Mouse (Mus musculus): ENCODE results near the gene Cdip1. TPM values are rescaled to one million over a fixed set of nuclear protein-coding genes. Genes with fewer than 3 reads are reported as not detected.
"Not testable (repeated sequence)": the region's sequence is repeated elsewhere in the genome, so short reads cannot be mapped to it uniquely, and the experiment has no call there.

Gene Cdip1
- polyA plus RNA-seq (2011; ENCODE audit: insufficient read length, low read depth, missing spikeins) = 30.3 and 34.1 TPM in 2 replicates

DNA sequence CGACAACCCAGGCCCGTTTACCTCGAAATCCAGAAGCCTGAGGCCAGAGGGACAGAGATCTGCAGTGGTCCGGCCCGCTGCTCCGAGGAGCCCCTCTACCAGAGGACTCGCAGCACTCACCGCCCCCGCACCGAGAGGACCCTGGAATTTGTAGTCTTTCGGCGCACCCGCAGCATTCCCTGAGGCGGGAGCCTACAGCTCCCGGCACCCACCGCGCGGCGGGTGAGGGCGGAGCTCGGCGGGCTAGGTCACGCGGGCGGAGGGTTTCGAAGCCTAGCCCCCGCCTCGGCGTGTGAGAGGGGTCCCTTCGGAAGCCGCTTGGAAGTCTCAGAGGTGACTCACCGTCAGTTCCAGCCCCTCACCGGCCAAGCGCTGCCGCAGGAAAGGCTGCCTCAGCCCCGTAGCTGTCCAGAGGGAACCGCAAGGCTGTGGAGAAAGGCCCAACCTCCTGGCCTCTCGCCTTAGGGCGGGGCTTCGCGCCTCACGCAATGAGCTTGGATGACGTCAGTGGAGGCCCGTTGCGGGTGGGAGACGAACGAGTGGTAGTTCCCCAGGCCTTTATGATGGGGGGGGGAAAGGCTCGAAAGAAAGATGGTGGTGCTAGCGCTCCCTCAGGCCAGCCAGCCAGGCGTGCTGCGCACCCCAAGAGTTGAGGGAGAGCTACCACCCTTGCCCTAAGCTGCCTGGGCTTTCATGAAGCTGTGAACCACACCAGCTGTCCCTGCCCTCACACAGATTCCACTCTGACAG, at the start of gene Cdip1:
Cdip1 (minus strand) TSS at position 483 of the 750 bp plus-strand sequence.
- Histone ChIP-seq H3K27ac (ENCODE audit: insufficient read depth, low read length) (peak within 1 kb of the TSS; percentile 81), H3K4me3 (ENCODE audit: insufficient read depth, low read length) (peak within 1 kb of the TSS; percentile 74), H3K4me1 (ENCODE audit: control insufficient read depth, insufficient read depth, low read length) (peaks cover 12% of the 10 kb centered on the region)
- TF ChIP-seq CTCF (IDR thresholded peaks at IDR 0.05; ENCODE audit: borderline replicate concordance, insufficient read depth, low read length) (no peak), POLR2A (IDR thresholded peaks at IDR 0.05; ENCODE audit: low read depth, low read length) (peak; percentile 77)

DNA sequence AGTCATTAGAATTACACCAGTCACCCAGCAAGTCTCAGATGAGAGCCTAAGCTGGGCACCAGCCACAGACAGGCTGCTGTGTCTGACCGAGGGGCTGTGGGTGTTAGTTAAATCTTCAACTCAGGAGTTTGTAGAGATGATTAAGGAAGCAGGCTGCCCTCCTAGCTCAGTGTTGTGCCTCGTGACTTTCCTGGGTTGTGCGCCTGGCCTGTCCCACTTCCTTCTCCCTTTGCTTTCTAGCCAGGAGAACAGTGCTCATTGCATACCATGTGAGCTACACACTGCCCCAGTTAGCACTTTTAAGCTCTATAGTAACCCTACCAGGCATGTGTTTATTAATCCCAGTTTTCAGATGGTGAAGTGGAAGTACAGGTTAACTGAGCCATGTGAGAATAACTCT, 49.5 kb upstream of the Cdip1 start:
- Histone ChIP-seq H3K4me3 (ENCODE audit: insufficient read depth, low read length) (no peak overlapping the region), H3K27ac (ENCODE audit: insufficient read depth, low read length) (no peak overlapping the region), H3K4me1 (ENCODE audit: control insufficient read depth, insufficient read depth, low read length) (no peaks in the 10 kb centered on the region)
- no peak for TF ChIP-seq POLR2A (IDR thresholded peaks at IDR 0.05; ENCODE audit: low read depth, low read length)
- TF ChIP-seq CTCF (IDR thresholded peaks at IDR 0.05; ENCODE audit: borderline replicate concordance, insufficient read depth, low read length) = no peak

DNA sequence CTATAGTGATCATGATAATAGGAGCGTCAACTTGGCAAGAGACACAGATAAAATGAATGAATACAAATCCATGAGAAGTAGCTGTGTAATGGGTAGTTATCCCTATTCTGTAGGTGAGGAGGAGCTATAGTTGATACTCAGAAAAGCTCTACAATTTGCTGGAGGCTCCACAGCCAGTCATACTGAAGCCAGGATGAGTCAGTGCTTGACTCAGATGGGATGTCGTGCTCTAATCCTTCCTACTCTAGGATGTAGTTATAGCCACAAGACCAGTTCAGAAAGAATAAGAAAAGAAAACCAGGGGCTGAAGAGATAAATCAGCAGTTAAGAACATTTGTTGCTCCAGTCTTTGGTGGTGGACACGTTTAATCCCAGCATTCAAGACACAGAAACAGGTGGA, 47.5 kb upstream of the Cdip1 start:
- H3K27ac ChIP-seq (ENCODE audit: insufficient read depth, low read length) = no peak overlapping the region
- H3K4me3 ChIP-seq (ENCODE audit: insufficient read depth, low read length) = no peak overlapping the region
- no peak for TF ChIP-seq POLR2A (IDR thresholded peaks at IDR 0.05; ENCODE audit: low read depth, low read length)
- TF ChIP-seq CTCF (IDR thresholded peaks at IDR 0.05; ENCODE audit: borderline replicate concordance, insufficient read depth, low read length) = no peak
- H3K4me1 ChIP-seq (ENCODE audit: control insufficient read depth, insufficient read depth, low read length) = no peaks in the 10 kb centered on the region

DNA sequence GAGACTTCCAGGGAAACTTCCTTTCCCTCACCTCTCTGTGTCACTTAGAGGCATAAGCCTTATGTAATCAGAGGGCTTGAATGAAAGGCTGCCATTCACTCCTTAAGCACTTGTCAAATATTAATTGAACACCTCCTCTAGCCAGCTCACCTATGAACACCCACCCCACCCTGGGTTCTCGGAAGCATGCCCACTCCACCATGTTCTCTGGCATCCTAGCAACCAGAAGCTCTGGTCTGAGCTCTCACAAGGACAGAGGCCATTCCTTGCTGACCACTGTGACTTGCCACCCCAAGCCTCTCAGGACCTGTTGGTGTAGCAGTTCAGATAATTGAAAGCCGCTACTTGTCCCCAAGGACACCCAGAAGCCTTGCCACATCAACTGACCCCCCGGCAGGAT, 45.1 kb upstream of the Cdip1 start, which contains the start of gene 4930562C15Rik:
4930562C15Rik (plus strand) TSS at position 226 of the 400 bp plus-strand sequence.
- Histone ChIP-seq H3K4me1 (ENCODE audit: control insufficient read depth, insufficient read depth, low read length) (no peaks in the 10 kb centered on the region), H3K4me3 (ENCODE audit: insufficient read depth, low read length) (no peak within 1 kb of the TSS), H3K27ac (ENCODE audit: insufficient read depth, low read length) (peak within 1 kb of the TSS; percentile 34; the same call in 1 of the 2 replicates)
- no peak for TF ChIP-seq CTCF (IDR thresholded peaks at IDR 0.05; ENCODE audit: borderline replicate concordance, insufficient read depth, low read length)
- TF ChIP-seq POLR2A (IDR thresholded peaks at IDR 0.05; ENCODE audit: low read depth, low read length) = no peak

DNA sequence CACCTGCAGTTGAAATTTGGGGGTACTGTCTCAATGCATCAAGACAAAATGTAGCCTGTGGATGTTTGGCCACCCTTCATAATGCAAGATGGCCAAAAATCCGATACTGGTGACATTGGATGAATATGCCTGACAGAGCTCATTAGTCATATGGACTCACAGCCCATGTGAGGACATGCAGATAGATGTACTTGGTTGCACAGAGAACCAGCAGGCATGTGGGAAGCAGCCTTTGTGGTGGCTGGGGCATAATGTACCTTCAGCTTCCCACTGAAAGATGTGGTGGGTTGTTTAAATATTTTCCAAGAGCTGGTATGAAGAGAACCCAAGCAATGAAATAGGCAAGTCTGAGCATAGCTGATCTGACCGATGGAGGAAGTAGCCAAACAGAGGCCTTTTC, 43.8 kb upstream of the Cdip1 start:
- TF ChIP-seq POLR2A (IDR thresholded peaks at IDR 0.05; ENCODE audit: low read depth, low read length) (no peak), CTCF (IDR thresholded peaks at IDR 0.05; ENCODE audit: borderline replicate concordance, insufficient read depth, low read length) (no peak)

DNA sequence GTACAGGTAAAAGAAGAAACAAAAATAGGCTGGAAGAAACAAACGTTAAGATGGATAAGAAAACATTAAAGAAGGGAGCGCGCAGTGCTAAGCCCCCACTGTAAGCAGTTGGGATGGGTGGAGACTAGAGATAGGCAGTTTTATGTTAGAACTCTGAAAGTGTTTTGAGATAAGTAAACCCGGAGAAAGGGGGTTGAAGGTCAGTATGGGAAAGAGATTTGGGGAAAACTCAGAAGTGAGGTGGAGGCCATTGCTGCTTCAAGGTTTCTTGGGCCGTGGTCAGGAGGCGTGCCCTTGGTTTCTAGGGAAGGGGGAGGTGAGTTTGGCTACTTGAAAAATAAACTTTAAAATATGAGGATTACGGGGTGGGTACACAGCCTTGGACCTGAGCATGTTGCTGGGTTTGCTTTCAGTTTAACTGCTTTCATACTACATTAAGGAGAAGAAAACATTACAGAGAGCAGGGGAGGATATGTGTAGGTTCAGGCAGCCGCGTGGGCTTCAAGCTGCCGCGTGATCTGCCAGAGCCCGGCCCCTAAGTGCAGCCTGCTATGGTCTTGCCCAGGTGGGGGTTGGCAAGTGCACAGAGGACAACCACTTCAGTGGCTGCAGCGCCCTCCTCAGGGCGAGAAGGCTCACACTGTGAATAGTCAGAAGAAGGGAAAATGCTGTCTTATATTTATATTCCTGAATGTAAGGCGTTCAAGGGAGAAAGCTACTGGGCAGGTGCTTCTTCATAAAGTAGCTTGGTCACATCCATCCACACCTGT, 41.7 kb upstream of the Cdip1 start:
- TF ChIP-seq POLR2A (IDR thresholded peaks at IDR 0.05; ENCODE audit: low read depth, low read length) (no peak), CTCF (IDR thresholded peaks at IDR 0.05; ENCODE audit: borderline replicate concordance, insufficient read depth, low read length) (no peak)
- H3K4me1 ChIP-seq (ENCODE audit: control insufficient read depth, insufficient read depth, low read length) = no peaks in the 10 kb centered on the region
- no peak overlapping the region for H3K27ac ChIP-seq (ENCODE audit: insufficient read depth, low read length)
- no peak overlapping the region for H3K4me3 ChIP-seq (ENCODE audit: insufficient read depth, low read length)

More for the DNA sequence above, 43.8 kb upstream of the Cdip1 start:
- Histone ChIP-seq H3K4me3 (ENCODE audit: insufficient read depth, low read length) (no peak overlapping the region), H3K4me1 (ENCODE audit: control insufficient read depth, insufficient read depth, low read length) (no peaks in the 10 kb centered on the region), H3K27ac (ENCODE audit: insufficient read depth, low read length) (peak overlapping the region; percentile 34; the same call in 1 of the 2 replicates)

DNA sequence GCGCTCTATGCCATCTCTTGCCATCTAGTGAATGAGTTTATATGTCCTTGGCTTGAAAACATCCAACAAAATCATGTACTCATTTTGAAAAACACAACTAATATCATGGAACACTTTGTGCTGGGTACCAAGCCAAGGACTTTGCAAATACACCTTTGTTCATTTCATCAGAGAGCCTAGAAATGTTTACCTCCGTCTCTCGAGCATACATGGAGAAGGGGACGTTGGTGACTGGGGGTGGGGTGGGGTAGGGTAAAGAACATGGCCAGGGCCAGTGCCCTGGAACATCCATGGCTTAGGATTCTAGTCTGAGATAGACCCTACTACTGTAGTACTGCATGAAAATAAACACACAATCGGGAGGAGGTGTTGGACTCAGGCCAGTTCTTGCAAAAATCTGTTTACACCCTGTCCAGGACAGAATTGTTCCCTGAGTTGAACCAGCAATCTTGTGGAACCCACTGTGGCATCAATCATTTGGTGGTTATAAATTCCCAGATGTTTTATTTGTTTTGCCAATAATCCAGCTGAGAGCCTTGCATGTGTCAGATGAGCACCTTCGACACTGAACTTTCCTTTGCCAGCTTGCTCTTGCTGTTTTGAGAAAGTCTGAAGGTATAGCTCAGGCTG, 39.3 kb upstream of the Cdip1 start:
- no peaks in the 10 kb centered on the region for H3K4me1 ChIP-seq (ENCODE audit: control insufficient read depth, insufficient read depth, low read length)
- no peak overlapping the region for H3K4me3 ChIP-seq (ENCODE audit: insufficient read depth, low read length)
- no peak overlapping the region for H3K27ac ChIP-seq (ENCODE audit: insufficient read depth, low read length)
- TF ChIP-seq CTCF (IDR thresholded peaks at IDR 0.05; ENCODE audit: borderline replicate concordance, insufficient read depth, low read length) (no peak), POLR2A (IDR thresholded peaks at IDR 0.05; ENCODE audit: low read depth, low read length) (no peak)

DNA sequence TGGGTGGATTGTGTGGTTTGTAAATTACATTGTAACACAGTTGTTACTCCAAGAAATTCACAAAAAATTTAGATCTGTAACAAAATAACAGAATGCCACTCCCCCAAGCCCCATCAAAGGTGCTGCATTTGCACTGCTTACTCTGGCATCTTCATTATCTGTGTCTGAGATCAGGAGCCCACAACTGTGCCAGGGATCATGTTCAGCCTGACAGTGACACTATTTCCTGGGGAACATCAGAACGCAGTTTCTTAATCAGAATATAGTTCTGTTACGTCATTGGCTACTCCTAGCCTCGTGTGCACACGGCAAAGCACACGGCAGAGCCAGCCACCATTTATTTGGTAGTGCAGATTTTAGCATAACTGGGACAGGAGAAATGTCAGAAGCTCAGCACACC, 37.5 kb upstream of the Cdip1 start:
- Histone ChIP-seq H3K27ac (ENCODE audit: insufficient read depth, low read length) (no peak overlapping the region), H3K4me3 (ENCODE audit: insufficient read depth, low read length) (no peak overlapping the region), H3K4me1 (ENCODE audit: control insufficient read depth, insufficient read depth, low read length) (no peaks in the 10 kb centered on the region)
- TF ChIP-seq CTCF (IDR thresholded peaks at IDR 0.05; ENCODE audit: borderline replicate concordance, insufficient read depth, low read length) (no peak), POLR2A (IDR thresholded peaks at IDR 0.05; ENCODE audit: low read depth, low read length) (no peak)

DNA sequence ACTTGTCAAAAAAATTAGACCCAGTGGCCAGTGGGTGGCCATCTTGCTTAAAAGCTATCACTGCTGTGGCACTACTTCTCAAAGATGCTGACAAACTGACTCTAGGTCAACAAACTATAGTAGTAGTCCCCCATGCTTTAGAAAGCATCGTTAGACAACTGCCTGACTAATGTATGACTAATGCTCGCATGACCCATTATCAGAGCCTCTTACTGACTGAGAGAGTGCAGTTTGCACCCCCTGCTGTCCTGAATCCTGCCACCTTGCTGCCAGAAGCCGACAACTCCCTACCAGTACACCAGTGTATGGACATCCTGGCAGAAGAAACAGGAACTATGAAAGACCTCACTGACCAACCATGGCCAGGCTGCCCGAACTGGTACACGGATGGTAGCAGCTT, 34.4 kb upstream of the Cdip1 start:
- H3K4me1 ChIP-seq (ENCODE audit: control insufficient read depth, insufficient read depth, low read length); H3K27ac ChIP-seq (ENCODE audit: insufficient read depth, low read length); H3K4me3 ChIP-seq (ENCODE audit: insufficient read depth, low read length): not testable (repeated sequence)
